Mouse (Mus musculus): ENCODE results near the gene Lenep.

- TF ChIP-seq TAL1 (IDR thresholded peaks at IDR 0.05; ENCODE audit: low read length) (no peak), GATA1 (IDR thresholded peaks at IDR 0.05; ENCODE audit: low read length) (no peak)
Measured at GRCm38 (mm10) chr3:89421002-89421774, 18.6 kb upstream of the Lenep start.

Measured in erythroblast, embryonic 14.5 days (primary cell).